Mouse (Mus musculus) heart, embryonic 13.5 days (tissue): ENCODE measurements around the gene Rln3. TPM values are rescaled to one million over a fixed set of nuclear protein-coding genes. Genes with fewer than 3 reads are reported as not detected.

Experiments used
- ATAC-seq: fragments of 200-750 bp; cut with Nextera tagmentation; 2 replicates; pipeline ENCODE4 v1.8.0; 2017; ENCODE audit warnings: moderate TSS enrichment; ENCODE audit not compliant: insufficient number of reproducible peaks, low FRiP score, low TSS enrichment; ENCODE audit errors: extremely low read depth
- H3K27ac ChIP-seq: fragments of 300-500 bp; sonication (generic); replicated peaks from 2 replicates; pipeline ENCODE4 v1.5.1; 2015; ENCODE audit warnings: moderate library complexity, mild to moderate bottlenecking, inconsistent platforms
- H3K27me3 ChIP-seq: fragments of 300-500 bp; sonication (generic); replicated peaks from 2 replicates; pipeline ENCODE4 v1.6.1; 2015; ENCODE audit warnings: mild to moderate bottlenecking, inconsistent platforms
- H3K36me3 ChIP-seq: fragments of 300-500 bp; sonication (generic); 2 replicates; pipeline ENCODE4 v1.6.1; 2015; ENCODE audit warnings: mild to moderate bottlenecking, inconsistent platforms
- H3K4me1 ChIP-seq: fragments of 300-500 bp; sonication (generic); 2 replicates; pipeline ENCODE4 v1.6.1; 2015; ENCODE audit warnings: inconsistent platforms
- H3K4me2 ChIP-seq: fragments of 300-500 bp; sonication (generic); 2 replicates; pipeline ENCODE4 v1.6.1; 2015; ENCODE audit warnings: inconsistent platforms, mild to moderate bottlenecking, moderate library complexity
- H3K4me3 ChIP-seq: fragments of 300-500 bp; sonication (generic); 2 replicates; pipeline ENCODE4 v1.5.1; 2015; ENCODE audit warnings: moderate library complexity, mild to moderate bottlenecking, inconsistent platforms
- H3K9ac ChIP-seq: fragments of 300-500 bp; sonication (generic); 2 replicates; pipeline ENCODE4 v1.6.1; 2015; ENCODE audit warnings: inconsistent platforms, mild to moderate bottlenecking, moderate library complexity
- H3K9me3 ChIP-seq: fragments of 300-500 bp; sonication (generic); 2 replicates; pipeline ENCODE4 v1.6.1; 2016; ENCODE audit warnings: inconsistent platforms
- WGBS: fragments of 180-500 bp; shearing (Covaris S2); methylation state at CpG from one replicate; pipeline ENCODE4 v1.1.7; 2015; ENCODE audit warnings: mixed read lengths; 5-methylcytosine and 5-hydroxymethylcytosine counted together
- polyA plus RNA-seq: library from polyadenylated mRNA; unstranded; fragments of >200 nt; fragmentation: Nextera tagmentation; extraction: Ambion mirVana; gene quantifications from 2 replicates; pipeline ENCODE4 v1.2.1, GENCODE M21; 2015

Rln3 gene
- polyA plus RNA-seq, 1 experiment from 2014 or later, result not detected

DNA sequence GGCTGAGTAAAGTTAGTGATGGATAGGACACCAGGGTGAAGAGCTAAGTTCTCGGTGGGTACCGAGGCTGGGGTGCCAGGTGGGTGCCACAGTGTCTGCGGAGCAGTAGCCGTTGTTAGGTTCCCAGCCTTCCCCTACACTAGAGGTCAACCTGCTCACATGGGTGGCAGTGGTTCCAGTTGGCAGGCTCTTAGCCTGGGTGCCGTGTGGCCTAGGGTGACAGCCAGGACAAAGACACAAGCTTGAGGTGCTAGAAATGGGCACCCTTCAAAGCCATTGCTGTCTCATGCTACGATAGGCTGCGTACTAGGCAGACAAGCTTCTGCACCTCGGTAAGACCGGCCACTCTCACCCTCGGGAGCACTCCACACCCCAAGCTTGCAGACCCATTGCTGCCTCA, 27.5 kb upstream of the Rln3 start:
- WGBS, result 85% methylated on average over 10 of the region's 10 CpGs
- ATAC-seq, result no peak
- Histone ChIP-seq H3K4me2 (no peak overlapping the region), H3K4me3 (no peak overlapping the region), H3K27me3 (no peaks in the 10 kb centered on the region), H3K9ac (no peak overlapping the region), H3K4me1 (peaks cover 60% of the 10 kb centered on the region), H3K9me3 (no peaks in the 10 kb centered on the region), H3K27ac (no peak overlapping the region), H3K36me3 (peaks cover 12% of the 10 kb centered on the region)

DNA sequence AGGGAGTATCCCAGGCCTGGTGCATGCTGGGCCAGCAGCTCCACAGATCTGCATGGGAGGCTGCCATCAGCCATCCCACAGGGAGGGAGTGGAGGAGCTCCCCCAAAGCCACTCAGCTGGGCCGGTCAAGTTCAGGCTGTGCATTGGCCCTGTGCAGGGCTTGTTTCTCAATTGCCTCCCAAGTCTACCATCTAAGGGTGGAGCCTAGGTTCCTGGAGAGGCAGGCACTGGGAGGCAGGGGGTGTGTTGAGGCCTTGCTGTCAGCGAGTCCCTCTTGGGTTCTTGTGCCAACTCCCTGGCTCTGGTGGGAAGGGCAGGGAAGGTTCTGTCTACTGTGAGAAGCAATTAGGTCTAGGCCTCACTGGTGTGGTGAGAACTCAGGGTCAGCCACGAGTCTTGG, 27.1 kb upstream of the Rln3 start:
- Histone ChIP-seq H3K9ac (peak overlapping the region; percentile 29; the same call in 1 of the 2 replicates), H3K4me3 (no peak overlapping the region), H3K4me1 (peaks cover 60% of the 10 kb centered on the region), H3K9me3 (no peaks in the 10 kb centered on the region), H3K4me2 (no peak overlapping the region), H3K27me3 (no peaks in the 10 kb centered on the region), H3K27ac (no peak overlapping the region), H3K36me3 (peaks cover 12% of the 10 kb centered on the region)
- ATAC-seq, result no peak
- 46% methylated on average over 3 of the region's 3 CpGs for WGBS

DNA sequence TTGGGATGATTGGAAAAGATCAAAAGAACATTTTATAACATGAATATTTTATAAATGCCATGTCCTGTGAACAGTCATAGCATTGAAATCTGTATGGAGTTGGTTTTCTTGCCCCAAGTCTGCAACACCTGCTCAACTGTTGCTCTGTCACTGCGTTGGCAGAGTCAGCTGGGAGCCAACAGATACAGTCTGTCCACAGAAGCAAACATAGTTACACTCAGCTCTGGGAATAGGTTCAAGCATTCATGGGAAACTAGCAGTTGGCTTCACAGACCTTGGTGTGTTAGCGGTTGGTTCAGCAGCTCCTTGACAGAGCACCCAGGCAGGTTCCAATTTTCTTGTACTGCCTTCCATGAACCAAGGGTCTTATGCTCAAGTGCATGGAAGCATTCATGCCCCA, 25.9 kb upstream of the Rln3 start:
- no peaks in the 10 kb centered on the region for H3K9me3 ChIP-seq
- no peaks in the 10 kb centered on the region for H3K27me3 ChIP-seq
- H3K4me3 ChIP-seq, result no peak overlapping the region
- H3K27ac ChIP-seq, result no peak overlapping the region
- peaks cover 62% of the 10 kb centered on the region for H3K4me1 ChIP-seq
- peaks cover 12% of the 10 kb centered on the region for H3K36me3 ChIP-seq
- H3K9ac ChIP-seq, result no peak overlapping the region
- WGBS, result 79% methylated on average over 2 of the region's 2 CpGs
- no peak for ATAC-seq
- H3K4me2 ChIP-seq, result no peak overlapping the region

DNA sequence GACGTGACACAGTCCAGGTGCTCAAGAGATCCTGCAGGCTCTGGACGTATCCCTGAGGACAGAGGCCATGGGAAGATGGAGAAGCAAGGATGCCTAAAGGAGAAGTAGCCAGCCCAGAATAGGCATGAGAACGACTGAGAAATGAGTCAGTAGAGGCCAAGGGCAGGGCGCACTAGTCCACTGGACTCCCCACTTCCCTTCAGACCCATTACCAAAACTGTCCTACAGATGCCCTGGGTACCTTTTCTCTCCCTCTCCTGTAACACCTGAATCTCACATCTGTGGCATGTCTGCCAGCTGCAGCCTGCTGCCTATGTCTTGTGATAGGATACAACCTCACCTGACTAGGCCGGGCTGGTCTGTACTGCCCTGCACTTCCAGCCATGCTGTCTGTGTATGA, 25.4 kb upstream of the Rln3 start:
- no peaks in the 10 kb centered on the region for H3K27me3 ChIP-seq
- H3K27ac ChIP-seq, result no peak overlapping the region
- H3K9me3 ChIP-seq, result no peaks in the 10 kb centered on the region
- no peak for ATAC-seq
- H3K4me3 ChIP-seq, result no peak overlapping the region
- H3K4me2 ChIP-seq, result no peak overlapping the region
- H3K4me1 ChIP-seq, result peaks cover 66% of the 10 kb centered on the region
- peaks cover 8% of the 10 kb centered on the region for H3K36me3 ChIP-seq
- H3K9ac ChIP-seq, result peak overlapping the region; percentile 34; the same call in 1 of the 2 replicates
- 76% methylated on average over 5 of the region's 5 CpGs for WGBS

DNA sequence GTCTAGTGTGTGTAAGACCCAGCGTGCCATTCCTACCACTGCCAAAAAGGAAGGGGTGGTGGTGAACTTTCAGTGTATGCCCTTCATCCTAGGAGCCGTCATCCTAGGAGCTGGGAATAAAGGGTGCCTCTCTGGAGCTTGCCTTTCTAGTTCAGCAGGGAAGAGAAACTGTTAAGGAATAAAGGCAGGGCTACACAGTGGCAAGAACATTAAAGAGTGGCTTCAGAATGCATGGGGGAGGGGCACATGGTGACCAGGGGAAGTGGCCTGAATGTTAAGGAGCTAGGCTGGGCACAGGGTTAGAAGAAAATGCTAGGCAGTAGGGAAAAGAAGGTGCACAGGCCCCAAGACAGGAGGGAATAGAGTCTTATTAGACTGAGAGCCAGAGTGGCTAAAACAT, 24.9 kb upstream of the Rln3 start:
- Histone ChIP-seq H3K36me3 (peaks cover 3% of the 10 kb centered on the region), H3K9me3 (no peaks in the 10 kb centered on the region), H3K9ac (peak overlapping the region; percentile 34), H3K4me1 (peaks cover 68% of the 10 kb centered on the region), H3K4me2 (no peak overlapping the region), H3K4me3 (no peak overlapping the region), H3K27ac (no peak overlapping the region), H3K27me3 (no peaks in the 10 kb centered on the region)
- no peak for ATAC-seq
- 77% methylated on average over 2 of the region's 2 CpGs for WGBS

DNA sequence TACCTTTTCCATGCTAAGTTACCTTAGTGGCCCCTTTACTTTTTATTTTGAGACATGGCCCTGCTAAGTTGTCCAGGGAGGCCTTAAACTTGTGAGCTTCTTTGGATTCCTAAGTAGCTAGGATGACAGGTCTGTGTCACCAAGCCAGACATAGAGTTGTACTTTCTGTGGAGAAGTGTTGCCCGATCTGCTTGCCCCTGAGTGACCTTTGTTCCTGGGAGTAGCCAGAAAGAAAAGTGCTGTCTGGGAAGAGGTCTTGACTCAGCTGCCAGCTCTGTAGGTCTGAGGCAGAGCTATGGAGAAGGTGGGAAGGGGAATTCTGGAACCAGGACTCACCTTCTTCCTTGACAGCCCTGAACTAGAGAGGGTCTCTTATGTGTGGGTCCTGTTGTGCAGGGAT, 24.4 kb upstream of the Rln3 start:
- peaks cover 68% of the 10 kb centered on the region for H3K4me1 ChIP-seq
- peak overlapping the region; percentile 49; the same call in 1 of the 2 replicates for H3K27ac ChIP-seq
- H3K36me3 ChIP-seq, result no peaks in the 10 kb centered on the region; the same call in 1 of the 2 replicates
- no peak overlapping the region for H3K4me3 ChIP-seq
- peak overlapping the region; percentile 34 for H3K9ac ChIP-seq
- no peaks in the 10 kb centered on the region for H3K9me3 ChIP-seq
- peak overlapping the region; percentile 68 for H3K4me2 ChIP-seq
- 22% methylated on average over 1 of the region's 1 CpGs for WGBS
- H3K27me3 ChIP-seq, result no peaks in the 10 kb centered on the region
- ATAC-seq, result no peak

DNA sequence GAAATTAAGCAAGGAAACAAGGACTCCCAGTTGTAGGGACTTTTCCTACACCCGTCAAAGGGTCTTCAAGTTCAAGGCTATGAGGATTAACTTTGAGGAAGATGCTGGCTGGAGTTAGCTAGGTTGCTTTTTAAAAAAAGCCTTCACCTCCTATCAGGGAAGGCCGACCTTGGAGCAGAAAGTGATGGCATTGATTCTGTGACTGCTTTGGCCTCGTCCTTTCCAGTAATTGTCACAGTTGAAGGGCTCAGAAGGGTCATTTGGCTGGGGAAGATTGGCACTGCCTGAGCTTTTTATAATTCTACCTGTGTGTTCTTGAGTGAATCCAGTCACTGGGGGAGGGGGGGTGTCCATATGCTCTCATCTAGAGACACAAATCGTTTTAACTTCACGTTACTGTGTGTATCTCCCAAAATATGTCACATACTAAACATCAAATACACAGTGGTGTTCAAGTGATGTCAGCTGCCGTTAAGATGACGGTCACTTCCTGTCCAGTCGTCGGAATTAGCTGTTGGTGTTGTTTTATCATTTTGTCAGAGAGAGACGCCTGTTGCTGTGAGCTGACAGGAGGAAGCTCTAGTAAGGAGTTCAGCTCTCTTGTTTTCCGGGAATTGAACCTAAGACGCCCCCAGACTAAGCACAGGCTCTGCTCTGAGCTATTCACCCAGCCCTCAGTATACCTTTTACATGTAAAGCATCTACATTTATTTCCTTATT, 23.7 kb upstream of the Rln3 start:
- Histone ChIP-seq H3K4me3 (no peak overlapping the region), H3K27ac (peak overlapping the region; percentile 49), H3K36me3 (no peaks in the 10 kb centered on the region), H3K9me3 (no peaks in the 10 kb centered on the region), H3K4me1 (peaks cover 68% of the 10 kb centered on the region), H3K4me2 (peak overlapping the region; percentile 68), H3K9ac (peak overlapping the region; percentile 34; the same call in 1 of the 2 replicates), H3K27me3 (no peaks in the 10 kb centered on the region)
- ATAC-seq, result no peak
- WGBS, result 43% methylated on average over 12 of the region's 12 CpGs

DNA sequence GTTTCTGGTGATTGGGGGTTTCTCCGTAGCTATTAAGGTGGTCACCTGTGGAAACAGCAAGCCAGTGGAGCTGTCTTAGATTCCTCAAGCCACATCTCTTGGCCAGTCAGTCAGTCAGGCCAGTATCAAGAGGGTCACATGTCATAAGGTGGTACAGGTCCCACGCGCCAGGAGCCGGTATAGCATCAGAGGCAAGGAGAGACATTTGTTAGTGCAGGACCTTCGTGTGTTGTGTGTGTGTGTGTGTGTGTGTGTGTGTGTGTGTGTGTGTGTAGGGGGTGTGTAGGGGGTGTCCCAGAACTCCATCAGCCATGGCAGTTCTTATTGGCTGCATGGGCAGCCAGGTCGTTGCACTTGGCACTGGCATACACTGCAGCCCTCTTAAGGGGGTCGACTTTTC, 23.1 kb upstream of the Rln3 start:
- no peak for ATAC-seq
- WGBS, result 68% methylated on average over 7 of the region's 7 CpGs
- Histone ChIP-seq H3K36me3 (no peaks in the 10 kb centered on the region), H3K4me3 (peak overlapping the region; percentile 88), H3K4me1 (peaks cover 62% of the 10 kb centered on the region), H3K27ac (0 out of 2 replicates have a peak overlapping the region, but pooled peaks have one; percentile 95), H3K27me3 (no peaks in the 10 kb centered on the region), H3K4me2 (peak overlapping the region; percentile 68), H3K9ac (peak overlapping the region; percentile 93), H3K9me3 (no peaks in the 10 kb centered on the region)

DNA sequence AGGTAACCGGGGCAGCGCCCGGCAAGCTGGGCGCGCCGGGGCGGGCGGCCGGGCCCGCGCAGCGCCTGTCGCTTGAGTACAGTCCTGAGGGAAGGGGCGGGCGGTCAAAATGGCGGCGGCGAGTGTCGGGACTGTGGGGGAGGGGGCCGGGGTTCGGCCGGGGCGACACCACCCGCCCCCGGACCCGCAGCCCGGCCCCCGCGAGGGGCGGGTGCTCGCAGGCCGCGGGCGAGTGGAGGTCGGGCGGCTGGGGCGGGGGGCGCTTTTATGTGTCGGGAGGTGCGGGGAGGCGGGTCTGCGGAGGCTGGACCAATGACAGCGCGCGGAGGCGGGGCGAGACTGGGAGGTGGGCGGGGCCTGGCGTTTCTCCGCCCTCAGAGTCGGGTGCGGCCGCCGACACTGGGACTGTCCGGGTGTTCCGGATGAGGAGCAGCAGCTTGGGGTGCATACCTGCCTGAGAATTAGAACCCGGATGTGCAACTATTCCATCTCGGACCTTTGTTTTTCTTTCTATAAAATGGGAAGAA, 22.3 kb upstream of the Rln3 start:
- Histone ChIP-seq H3K36me3 (no peaks in the 10 kb centered on the region), H3K9ac (peak overlapping the region; percentile 93), H3K4me1 (peaks cover 54% of the 10 kb centered on the region), H3K27me3 (no peaks in the 10 kb centered on the region), H3K4me3 (peak overlapping the region; percentile 88), H3K27ac (peak overlapping the region; percentile 95), H3K9me3 (no peaks in the 10 kb centered on the region), H3K4me2 (peak overlapping the region; percentile 68)
- peak; percentile 58 for ATAC-seq
- under 1% methylated on average over 55 of the region's 58 CpGs for WGBS

DNA sequence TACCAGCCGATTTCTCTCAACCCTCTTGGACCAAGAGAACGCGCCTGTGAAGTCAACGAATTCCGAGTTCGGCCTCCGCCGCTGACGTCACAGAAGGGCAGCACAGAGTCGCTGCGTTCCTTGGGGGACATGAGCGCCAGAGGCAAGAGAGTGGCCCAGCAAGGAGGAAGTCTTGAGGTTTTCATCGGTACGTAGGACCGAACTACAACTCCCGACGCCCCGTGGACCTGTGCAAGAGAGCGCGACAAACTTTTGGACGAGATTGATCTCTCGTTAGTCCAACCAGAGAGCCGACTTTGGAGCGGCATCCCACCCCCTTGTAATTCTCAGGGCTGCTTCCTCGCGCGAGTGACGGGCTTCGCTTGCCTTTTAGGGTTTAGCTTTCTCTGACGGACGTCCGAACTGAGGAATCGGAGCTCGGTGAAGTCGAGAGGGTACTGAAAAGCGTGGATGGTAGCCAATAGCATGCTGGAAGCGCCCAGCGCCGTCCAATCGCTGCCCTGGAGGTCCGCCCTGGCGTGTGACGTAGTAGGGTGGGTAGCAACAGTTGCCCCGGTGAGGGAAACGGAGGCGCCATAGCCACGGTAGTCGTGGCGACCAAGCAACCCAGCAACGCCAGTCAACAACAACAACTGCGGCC, 21.6 kb upstream of the Rln3 start, which contains the start of gene Rfx1:
Rfx1 (plus strand) TSS at position 544 of the 640 bp plus-strand sequence.
- peak; percentile 96 for ATAC-seq
- Histone ChIP-seq H3K36me3 (no peaks in the 10 kb centered on the region), H3K27me3 (no peaks in the 10 kb centered on the region), H3K27ac (peak within 1 kb of the TSS; percentile 95), H3K4me2 (peak within 1 kb of the TSS; percentile 84), H3K4me3 (peak within 1 kb of the TSS; percentile 88), H3K9me3 (no peaks in the 10 kb centered on the region), H3K4me1 (peaks cover 47% of the 10 kb centered on the region), H3K9ac (peak within 1 kb of the TSS; percentile 93)
- under 1% methylated on average over 51 of the region's 51 CpGs for WGBS

DNA sequence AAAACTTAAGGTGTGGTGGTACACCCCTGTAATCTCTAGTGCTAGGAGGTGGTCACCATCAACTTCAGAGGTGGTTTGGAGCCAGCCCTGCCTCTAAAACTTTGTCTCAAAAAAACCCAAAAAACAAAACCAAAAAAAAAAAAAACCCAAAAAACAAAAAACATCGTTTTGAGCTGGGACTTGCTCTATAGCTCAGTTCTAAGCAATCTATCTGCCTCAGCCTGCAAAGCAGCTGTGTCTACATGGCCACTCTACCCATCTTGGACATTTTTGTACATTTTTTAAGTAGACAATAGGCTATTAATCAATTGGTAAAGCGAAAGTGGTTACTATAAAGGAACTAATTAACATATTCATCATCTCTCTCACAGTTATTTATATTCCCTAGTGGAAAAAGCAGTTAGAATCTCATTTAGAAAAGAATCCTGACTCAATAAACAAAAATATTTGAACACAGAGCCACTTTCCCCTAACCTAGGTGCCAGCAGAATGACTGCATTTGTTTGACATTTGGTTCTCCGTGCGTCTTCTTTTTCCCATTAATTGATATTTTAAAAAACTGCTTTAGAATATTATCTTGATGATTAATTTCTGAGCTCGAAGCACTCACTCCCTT, 20.8 kb upstream of the Rln3 start:
- H3K9me3 ChIP-seq, result no peaks in the 10 kb centered on the region

More for the DNA sequence above, 20.8 kb upstream of the Rln3 start:
- H3K9ac ChIP-seq, result peak overlapping the region; percentile 88
- no peak for ATAC-seq
- H3K4me1 ChIP-seq, result peaks cover 39% of the 10 kb centered on the region
- WGBS, result 27% methylated on average over 5 of the region's 5 CpGs
- H3K27ac ChIP-seq, result peak overlapping the region; percentile 90
- H3K36me3 ChIP-seq, result no peaks in the 10 kb centered on the region
- no peaks in the 10 kb centered on the region for H3K27me3 ChIP-seq
- peak overlapping the region; percentile 84 for H3K4me2 ChIP-seq
- peak overlapping the region; percentile 88 for H3K4me3 ChIP-seq
